Mouse (Mus musculus) megakaryocyte-erythroid progenitor cell, adult 5-6 weeks (primary cell): ENCODE data around the gene Ppme1. TPM values are rescaled to one million over a fixed set of nuclear protein-coding genes. Genes with fewer than 3 reads are reported as not detected.

Experiments used
- ATAC-seq: replicated peaks from 2 replicates; pipeline ENCODE4 v1.8.0; 2016; ENCODE audit warnings: mild to moderate bottlenecking, inconsistent platforms; ENCODE audit not compliant: severe bottlenecking, poor library complexity, low FRiP score, low TSS enrichment
- total RNA-seq, 2 experiments: library from RNA; stranded (forward) in 1 of 2; stranded (reverse) in 1 of 2; fragments of 200-1000, 215-1000 nt in 1 of 2; fragments of >200 nt in 1 of 2; fragmentation: Nextera tagmentation in 1 of 2; gene quantifications; 2 replicates each; pipeline ENCODE4 v1.2.3; 2014 to 2017

The Ppme1 gene
- total RNA-seq, 2 experiments from 2014 or later: 24.8 to 35.3 TPM

GRCm38 (mm10) chr7:100287748-100288578 is 84.1 kb downstream of the Ppme1 start:
- ATAC-seq: no peak

DNA sequence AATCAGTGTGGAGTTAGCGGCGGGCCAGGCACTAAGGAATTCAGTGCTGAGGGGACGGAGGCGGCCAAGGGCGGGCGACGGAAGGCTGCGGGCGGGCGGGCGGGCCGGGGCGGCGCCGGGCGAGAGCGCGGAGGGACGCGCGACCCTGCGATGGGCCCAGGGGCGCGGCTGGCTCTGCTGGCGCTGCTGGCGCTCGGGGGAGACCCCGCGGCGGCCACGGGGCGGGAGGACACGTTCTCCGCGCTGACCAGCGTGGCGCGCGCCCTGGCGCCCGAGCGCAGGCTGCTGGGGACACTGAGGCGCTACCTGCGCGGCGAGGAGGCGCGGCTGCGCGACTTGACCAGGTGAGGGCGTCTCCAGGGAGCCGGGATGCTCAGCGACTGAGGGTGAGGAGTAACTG is 86.7 kb downstream of the Ppme1 start, which contains the start of gene P4ha3:
Gene P4ha3, plus strand, starts transcription at position 138 of the 400 bp plus-strand sequence.
- ATAC-seq: no peak

GRCm38 (mm10) chr7:100283298-100283697 is 88.8 kb downstream of the Ppme1 start:
- no peak for ATAC-seq

GRCm38 (mm10) chr7:100281596-100281995 is 90.5 kb downstream of the Ppme1 start:
- no peak for ATAC-seq

DNA sequence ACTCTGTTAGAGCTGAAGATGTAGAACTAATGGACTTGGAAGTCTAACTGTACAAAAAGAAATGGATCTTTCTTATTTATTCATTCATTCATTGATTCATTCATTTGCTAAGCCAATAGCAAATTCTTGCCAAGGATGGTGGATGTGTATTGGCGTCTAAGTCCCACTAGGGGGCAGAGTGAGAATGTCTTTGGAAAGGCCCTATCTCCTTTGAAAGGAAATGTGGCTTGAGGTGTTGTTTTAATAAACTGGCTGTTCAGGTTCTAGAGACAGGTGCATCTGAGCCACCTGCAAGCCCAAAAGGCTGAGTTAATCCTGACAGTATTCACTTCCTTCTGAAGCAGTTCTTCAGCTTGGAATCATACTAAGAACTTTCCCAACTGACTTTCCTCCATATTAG is 92.3 kb downstream of the Ppme1 start:
- ATAC-seq: 0 out of 2 replicates have a peak, but pooled peaks have one; percentile 37

Other genes starting within 250 kb of the Ppme1 start
- gene Lipt2, start 213.0 kb downstream of the Ppme1 start, total RNA-seq (2014; fragmentation: Nextera tagmentation): 5.2 and 13.0 TPM in 2 replicates
- 8.5 and 16.9 TPM in 2 replicates for gene Lipt2, start 213.0 kb downstream of the Ppme1 start, total RNA-seq (2017)
- gene Kcne3, start 195.8 kb downstream of the Ppme1 start, total RNA-seq (2014; fragmentation: Nextera tagmentation): 4.1 TPM in 1 of 2 replicates, not detected in the other
- gene Kcne3, start 195.8 kb downstream of the Ppme1 start, total RNA-seq (2017): 0.38 TPM in 1 of 2 replicates, not detected in the other
- 11.6 and 21.7 TPM in 2 replicates for gene Pgm2l1, start 144.9 kb downstream of the Ppme1 start, total RNA-seq (2014; fragmentation: Nextera tagmentation)
- gene Pgm2l1, start 144.9 kb downstream of the Ppme1 start, total RNA-seq (2017): 13.7 and 18.0 TPM in 2 replicates
- gene P4ha3, start 86.8 kb downstream of the Ppme1 start, total RNA-seq (2014; fragmentation: Nextera tagmentation): not detected in 2 replicates
- gene P4ha3, start 86.8 kb downstream of the Ppme1 start, total RNA-seq (2017): 0.38 TPM in 1 of 2 replicates, not detected in the other
- gene C2cd3, start 74 bp downstream of the Ppme1 start, total RNA-seq (2014; fragmentation: Nextera tagmentation): 57.6 and 71.1 TPM in 2 replicates
- 19.1 and 32.6 TPM in 2 replicates for gene C2cd3, start 74 bp downstream of the Ppme1 start, total RNA-seq (2017)
- gene Ucp3, start 100.7 kb upstream of the Ppme1 start, total RNA-seq (2014; fragmentation: Nextera tagmentation): not detected in 2 replicates
- not detected in 2 replicates for gene Ucp3, start 100.7 kb upstream of the Ppme1 start, total RNA-seq (2017)
- gene Ucp2, start 121.0 kb upstream of the Ppme1 start, total RNA-seq (2014; fragmentation: Nextera tagmentation): 705 and 713 TPM in 2 replicates
- gene Ucp2, start 121.0 kb upstream of the Ppme1 start, total RNA-seq (2017): 103 and 164 TPM in 2 replicates
- not detected in 2 replicates for gene Dnajb13, start 142.7 kb upstream of the Ppme1 start, total RNA-seq (2014; fragmentation: Nextera tagmentation)
- gene Dnajb13, start 142.7 kb upstream of the Ppme1 start, total RNA-seq (2017): 0.05 and 1.8 TPM in 2 replicates
- gene Coa4, start 164.8 kb upstream of the Ppme1 start, total RNA-seq (2014; fragmentation: Nextera tagmentation): 14.2 and 20.1 TPM in 2 replicates
- gene Coa4, start 164.8 kb upstream of the Ppme1 start, total RNA-seq (2017): 8.2 and 9.0 TPM in 2 replicates
- gene Rab6a, start 235.1 kb upstream of the Ppme1 start, total RNA-seq (2014; fragmentation: Nextera tagmentation): 35.0 and 46.8 TPM in 2 replicates
- 50.5 and 53.1 TPM in 2 replicates for gene Rab6a, start 235.1 kb upstream of the Ppme1 start, total RNA-seq (2017)
- gene Mrpl48, start 236.0 kb upstream of the Ppme1 start, total RNA-seq (2014; fragmentation: Nextera tagmentation): 50.3 and 57.1 TPM in 2 replicates
- 93.1 and 138 TPM in 2 replicates for gene Mrpl48, start 236.0 kb upstream of the Ppme1 start, total RNA-seq (2017)